In genomic region chr19:10591659-10592377, GRCm38 (mm10) we compare ENCODE assay signal across 23 mouse cellular contexts. TPM values are rescaled to one million over a fixed set of nuclear protein-coding genes. Genes with fewer than 3 reads are reported as not detected.
DNase-seq lines count a peak whose midpoint lies in the region; ATAC-seq lines count a peak whose summit lies in the region.
"Had no signal": no experiment of that assay in that cellular context is flagged by ENCODE, and none has a peak within 500 bp of the region (broad histone marks: within the 10 kb centered on the region; RNA-seq: fewer than 3 reads in every experiment).

No protein-coding gene starts in this region.

- peak; percentile 62; the same call in 1 of the 2 replicates for ATAC-seq in limb, embryonic 15.5 days (ENCODE audit: insufficient number of reproducible peaks, low FRiP score, low TSS enrichment, low read depth)
- ATAC-seq in liver, embryonic 13.5 days (ENCODE audit: low read depth): peak; percentile 65
- ATAC-seq in liver, embryonic 16.5 days (ENCODE audit: low read depth): peak; percentile 84
- ATAC-seq: activated CD4-positive, CD25-positive, alpha-beta regulatory T cell, adult 4 months; forebrain, embryonic 14.5 days; forebrain, postnatal 0 days; hindbrain, embryonic 16.5 days had no signal

- DNase-seq in limb, embryonic 10.5 days (ENCODE audit: low spot score): no peak
- no peak for DNase-seq in liver, embryonic 13.5 days
- DNase-seq in cerebellum, adult 18-20 months: no peak
- no peak for DNase-seq in frontal cortex, postnatal 10 days (ENCODE audit: low spot score in 2 of 2)
- DNase-seq: adrenal gland, adult 8-10 months; adrenal gland, postnatal 25 days; cerebellum, adult 11-12 months; cerebellum, adult 9-10 months; cerebellum, postnatal 14 days; forebrain, postnatal 0 days; gastrocnemius, postnatal 25 days; heart, adult 18-20 months; heart, postnatal 10 days; heart, postnatal 36 days had no signal

- no peak overlapping the region for H3K27ac ChIP-seq in limb, embryonic 15.5 days
- no peak overlapping the region for H3K27ac ChIP-seq in limb, embryonic 10.5 days
- peak overlapping the region; percentile 30; the same call in 1 of the 2 replicates for H3K27ac ChIP-seq in liver, embryonic 13.5 days
- H3K27ac ChIP-seq in liver, embryonic 16.5 days (ENCODE audit: low read length): peak overlapping the region; percentile 46
- H3K27ac ChIP-seq: heart, embryonic 15.5 days; hindbrain, embryonic 10.5 days; hindbrain, embryonic 13.5 days had no signal

- no peak overlapping the region for H3K4me3 ChIP-seq in limb, embryonic 15.5 days
- H3K4me3 ChIP-seq in limb, embryonic 10.5 days: no peak overlapping the region
- H3K4me3 ChIP-seq in liver, embryonic 13.5 days (replicated peaks): no peak overlapping the region
- H3K4me3 ChIP-seq in liver, embryonic 16.5 days (ENCODE audit: low read depth, low read length): no peak overlapping the region
- H3K4me3 ChIP-seq: heart, embryonic 12.5 days; heart, embryonic 15.5 days; hindbrain, embryonic 10.5 days; hindbrain, embryonic 13.5 days had no signal

- WGBS in limb, embryonic 15.5 days: 88% methylated on average over 6 of the region's 6 CpGs
- 92% methylated on average over 6 of the region's 6 CpGs for WGBS in limb, embryonic 10.5 days
- WGBS in liver, embryonic 13.5 days (ENCODE audit: insufficient replicate concordance): 77% methylated on average over 6 of the region's 6 CpGs
- 70% methylated on average over 6 of the region's 6 CpGs for WGBS in liver, embryonic 16.5 days (ENCODE audit: insufficient replicate concordance)

- no peak overlapping the region for H3K9ac ChIP-seq in limb, embryonic 15.5 days
- H3K9ac ChIP-seq in liver, embryonic 13.5 days: no peak overlapping the region
- H3K9ac ChIP-seq in liver, embryonic 16.5 days (ENCODE audit: low read depth, low read length): no peak overlapping the region
- H3K9ac ChIP-seq: forebrain, postnatal 0 days; heart, embryonic 12.5 days; heart, embryonic 15.5 days; hindbrain, embryonic 13.5 days had no signal

- H3K36me3 ChIP-seq in limb, embryonic 15.5 days: peaks cover 42% of the 10 kb centered on the region
- peaks cover 66% of the 10 kb centered on the region for H3K36me3 ChIP-seq in limb, embryonic 10.5 days
- peaks cover 50% of the 10 kb centered on the region for H3K36me3 ChIP-seq in liver, embryonic 13.5 days
- H3K36me3 ChIP-seq in liver, embryonic 16.5 days (ENCODE audit: control insufficient read depth, insufficient read depth): peaks cover 8% of the 10 kb centered on the region

- H3K27me3 ChIP-seq in limb, embryonic 15.5 days: no peaks in the 10 kb centered on the region
- H3K27me3 ChIP-seq in limb, embryonic 10.5 days (ENCODE audit: low read depth, poor library complexity, severe bottlenecking): no peaks in the 10 kb centered on the region
- H3K27me3 ChIP-seq in liver, embryonic 13.5 days: no peaks in the 10 kb centered on the region
- H3K27me3 ChIP-seq in liver, embryonic 16.5 days (ENCODE audit: control insufficient read depth, insufficient read depth, low read depth, low read length): no peaks in the 10 kb centered on the region
- H3K27me3 ChIP-seq: heart, embryonic 12.5 days; heart, embryonic 15.5 days; hindbrain, embryonic 13.5 days had no signal

- H3K4me2 ChIP-seq in limb, embryonic 15.5 days: no peak overlapping the region
- no peak overlapping the region for H3K4me2 ChIP-seq in liver, embryonic 13.5 days
- no peak overlapping the region for H3K4me2 ChIP-seq in liver, embryonic 16.5 days (ENCODE audit: low read depth, low read length)
- H3K4me2 ChIP-seq: heart, embryonic 12.5 days; heart, embryonic 15.5 days; hindbrain, embryonic 13.5 days had no signal

- H3K4me1 ChIP-seq in limb, embryonic 15.5 days: peaks cover 7% of the 10 kb centered on the region
- 0 out of 2 replicates have a peak, but pooled peaks cover 2% of the 10 kb centered on the region for H3K4me1 ChIP-seq in limb, embryonic 10.5 days
- peaks cover 14% of the 10 kb centered on the region; the same call in 1 of the 2 replicates for H3K4me1 ChIP-seq in liver, embryonic 13.5 days (replicated peaks)
- peaks cover 15% of the 10 kb centered on the region for H3K4me1 ChIP-seq in liver, embryonic 16.5 days (ENCODE audit: control insufficient read depth, low read depth, low read length)
- H3K4me1 ChIP-seq: heart, embryonic 12.5 days; heart, embryonic 15.5 days; hindbrain, embryonic 13.5 days had no signal

- H3K9me3 ChIP-seq in limb, embryonic 15.5 days: no peaks in the 10 kb centered on the region
- H3K9me3 ChIP-seq in limb, embryonic 10.5 days (replicated peaks): no peaks in the 10 kb centered on the region
- H3K9me3 ChIP-seq in liver, embryonic 13.5 days (replicated peaks): no peaks in the 10 kb centered on the region
- H3K9me3 ChIP-seq in liver, embryonic 16.5 days (replicated peaks; ENCODE audit: control insufficient read depth, low read length): no peaks in the 10 kb centered on the region
- H3K9me3 ChIP-seq: heart, embryonic 12.5 days; heart, embryonic 15.5 days; hindbrain, embryonic 10.5 days; hindbrain, embryonic 13.5 days had no signal

RNA-seq across cellular contexts. Expression of gene Ddb1, which starts 13.3 kb away (rescaled TPM):
- 350 and 363 TPM in 2 replicates for polyA plus RNA-seq in limb, embryonic 15.5 days (2015; fragmentation: Nextera tagmentation; extraction: Ambion mirVana)
- 443 and 508 TPM in 2 replicates for polyA plus RNA-seq in limb, embryonic 10.5 days (2016; fragmentation: Nextera tagmentation; extraction: Ambion mirVana)
- 156 and 177 TPM in 2 replicates for polyA plus RNA-seq in liver, embryonic 13.5 days (2015; fragmentation: Nextera tagmentation; extraction: Ambion mirVana)
- 170 and 176 TPM in 2 replicates for polyA plus RNA-seq in liver, embryonic 16.5 days (2015; fragmentation: Nextera tagmentation; extraction: Ambion mirVana)

RNA-seq across cellular contexts. Expression of gene Tkfc, which starts 13.6 kb away (rescaled TPM):
- polyA plus RNA-seq in limb, embryonic 15.5 days (2015; fragmentation: Nextera tagmentation; extraction: Ambion mirVana): 12.0 and 13.2 TPM in 2 replicates
- 19.7 and 22.8 TPM in 2 replicates for polyA plus RNA-seq in limb, embryonic 10.5 days (2016; fragmentation: Nextera tagmentation; extraction: Ambion mirVana)
- polyA plus RNA-seq in liver, embryonic 13.5 days (2015; fragmentation: Nextera tagmentation; extraction: Ambion mirVana): 9.4 and 10.8 TPM in 2 replicates
- polyA plus RNA-seq in liver, embryonic 16.5 days (2015; fragmentation: Nextera tagmentation; extraction: Ambion mirVana): 39.7 and 47.8 TPM in 2 replicates

RNA-seq across cellular contexts. Expression of gene Tmem138, which starts 14.7 kb away (rescaled TPM):
- 26.8 and 31.1 TPM in 2 replicates for polyA plus RNA-seq in limb, embryonic 15.5 days (2015; fragmentation: Nextera tagmentation; extraction: Ambion mirVana)
- polyA plus RNA-seq in limb, embryonic 10.5 days (2016; fragmentation: Nextera tagmentation; extraction: Ambion mirVana): 52.2 and 55.5 TPM in 2 replicates
- 14.9 and 16.3 TPM in 2 replicates for polyA plus RNA-seq in liver, embryonic 13.5 days (2015; fragmentation: Nextera tagmentation; extraction: Ambion mirVana)
- 10.5 and 10.6 TPM in 2 replicates for polyA plus RNA-seq in liver, embryonic 16.5 days (2015; fragmentation: Nextera tagmentation; extraction: Ambion mirVana)

RNA-seq across cellular contexts. Expression of gene Cyb561a3, which starts 14.8 kb away (rescaled TPM):
- 21.6 and 25.8 TPM in 2 replicates for polyA plus RNA-seq in limb, embryonic 15.5 days (2015; fragmentation: Nextera tagmentation; extraction: Ambion mirVana)
- polyA plus RNA-seq in limb, embryonic 10.5 days (2016; fragmentation: Nextera tagmentation; extraction: Ambion mirVana): 14.0 and 16.3 TPM in 2 replicates
- 10.6 and 12.4 TPM in 2 replicates for polyA plus RNA-seq in liver, embryonic 13.5 days (2015; fragmentation: Nextera tagmentation; extraction: Ambion mirVana)
- polyA plus RNA-seq in liver, embryonic 16.5 days (2015; fragmentation: Nextera tagmentation; extraction: Ambion mirVana): 17.0 and 19.6 TPM in 2 replicates

RNA-seq across cellular contexts. Expression of gene Tmem216, which starts 35.8 kb away (rescaled TPM):
- 34.2 and 37.3 TPM in 2 replicates for polyA plus RNA-seq in limb, embryonic 15.5 days (2015; fragmentation: Nextera tagmentation; extraction: Ambion mirVana)
- polyA plus RNA-seq in limb, embryonic 10.5 days (2016; fragmentation: Nextera tagmentation; extraction: Ambion mirVana): 60.0 and 62.2 TPM in 2 replicates
- polyA plus RNA-seq in liver, embryonic 13.5 days (2015; fragmentation: Nextera tagmentation; extraction: Ambion mirVana): 14.9 and 16.9 TPM in 2 replicates
- polyA plus RNA-seq in liver, embryonic 16.5 days (2015; fragmentation: Nextera tagmentation; extraction: Ambion mirVana): 9.7 and 9.9 TPM in 2 replicates

Comparison
In these comparisons a context has a peak if more than half of its experiments do, and no peak if none do; other contexts are left out.
1. H3K27ac ChIP-seq: peak in liver, embryonic 13.5 days (single experiment) and liver, embryonic 16.5 days (single experiment); none in limb, embryonic 15.5 days (single experiment) and limb, embryonic 10.5 days (single experiment).
2. Peak in every context shown above with its lines, with median percentiles within 50 percentile points of each other: ATAC-seq.